Mouse (Mus musculus) spleen, postnatal 10 days (tissue): ENCODE data around the gene Gm21983.
A peak's percentile ranks its signal among the peaks of the same experiment; 100 is the strongest.

Source experiments
- DNase-seq, 2 experiments: peaks; one replicate each; pipeline ENCODE4 v3.0.0; 2021 to 2022; ENCODE audit warnings: low spot score in 2 of 2

Gm21983 gene

GRCm38 (mm10) chr7:27180837-27181695, at the start of gene Gm21983, which contains the start of gene Mia:
Gene Gm21983 (minus strand): TSS chr7:27181086.
Gene Mia (minus strand): TSS chr7:27181157.
- DNase-seq = no peak

- DNase-seq = no peak
These were observed 48.0 kb upstream of the Gm21983 start for GRCm38 (mm10) chr7:27228865-27229264.

- DNase-seq = peak; percentile 87 to 93
These were observed 47.5 kb upstream of the Gm21983 start, which contains the start of gene Itpkc for GRCm38 (mm10) chr7:27228281-27228821. Gene Itpkc (minus strand): TSS chr7:27228661.

- DNase-seq = no peak
These were observed 46.8 kb upstream of the Gm21983 start for GRCm38 (mm10) chr7:27227676-27228075.

- DNase-seq = no peak
These were observed 46.4 kb upstream of the Gm21983 start for GRCm38 (mm10) chr7:27227276-27227675.

GRCm38 (mm10) chr7:27224877-27225575, 44.1 kb upstream of the Gm21983 start:
- no peak for DNase-seq

- no peak for DNase-seq
These were observed 41.7 kb upstream of the Gm21983 start for GRCm38 (mm10) chr7:27222538-27222937.

GRCm38 (mm10) chr7:27221939-27222338, 41.1 kb upstream of the Gm21983 start:
- no peak for DNase-seq

GRCm38 (mm10) chr7:27219937-27220336, 39.1 kb upstream of the Gm21983 start:
- no peak for DNase-seq

- DNase-seq = no peak
These were observed 37.7 kb upstream of the Gm21983 start for GRCm38 (mm10) chr7:27218586-27218985.

- no peak for DNase-seq
These were observed 31.7 kb upstream of the Gm21983 start for GRCm38 (mm10) chr7:27212626-27213025.

- no peak for DNase-seq
These were observed 23.0 kb upstream of the Gm21983 start for GRCm38 (mm10) chr7:27203730-27204449.

GRCm38 (mm10) chr7:27198779-27199178, 17.9 kb upstream of the Gm21983 start:
- no peak for DNase-seq

GRCm38 (mm10) chr7:27198355-27198754, 17.5 kb upstream of the Gm21983 start:
- no peak for DNase-seq

GRCm38 (mm10) chr7:27197634-27198033, 16.7 kb upstream of the Gm21983 start:
- DNase-seq = no peak

- no peak for DNase-seq
These were observed 16.2 kb upstream of the Gm21983 start for GRCm38 (mm10) chr7:27197136-27197535.

- DNase-seq = peak; percentile 85 to 93
These were observed 15.1 kb upstream of the Gm21983 start, which contains the start of the genes BC024978 and Snrpa for GRCm38 (mm10) chr7:27195681-27196611. Gene BC024978 (plus strand): TSS chr7:27195781. Gene Snrpa (minus strand): TSS chr7:27196271.

- no peak for DNase-seq
These were observed 12.8 kb upstream of the Gm21983 start for GRCm38 (mm10) chr7:27193731-27194130.

GRCm38 (mm10) chr7:27192434-27192833, 11.5 kb upstream of the Gm21983 start:
- no peak for DNase-seq

- peak in 1 of 2 experiments; percentile 37 for DNase-seq
These were observed 8.5 kb upstream of the Gm21983 start for GRCm38 (mm10) chr7:27189271-27189931.
